Mouse (Mus musculus) testis, adult 2 months (tissue): Measurements from ENCODE around the gene Rnd1.

ENCODE experiments used
- CTCF ChIP-seq: fragments of 200-500 bp; IDR thresholded peaks from 2 replicates; pipeline ENCODE4 v1.5.1; 2012; ENCODE audit warnings: low read depth, mild to moderate bottlenecking, inconsistent platforms, low read length, moderate library complexity; ENCODE audit not compliant: control insufficient read depth, insufficient read depth, insufficient replicate concordance
- POLR2A ChIP-seq: fragments of 200-500 bp; IDR thresholded peaks from 2 replicates; pipeline ENCODE4 v1.6.1; 2012; ENCODE audit warnings: low read depth, mild to moderate bottlenecking, inconsistent platforms, low read length, moderate library complexity; ENCODE audit not compliant: control insufficient read depth

- TF ChIP-seq CTCF (no peak), POLR2A (no peak)
These were observed 62.3 kb downstream of the Rnd1 start for GRCm38 (mm10) chr15:98614971-98615370.
